Mouse (Mus musculus): ENCODE data around the gene Pole.
A peak's percentile ranks its signal among the peaks of the same experiment; 100 is the strongest.

- TF ChIP-seq POLR2A (IDR thresholded peaks at IDR 0.05; ENCODE audit: insufficient read depth, low read length) = no peak
- peak; percentile 54 for TF ChIP-seq CTCF (IDR thresholded peaks at IDR 0.05; ENCODE audit: low read depth, low read length)
- TF ChIP-seq EP300 (IDR thresholded peaks at IDR 0.05; ENCODE audit: insufficient read depth, low read depth, low read length) = no peak
Measured at GRCm38 (mm10) chr5:110284536-110284935, 1.6 kb upstream of the Pole start.

Data from ES-Bruce4 (cell line).